Mouse (Mus musculus) induced T-regulatory cell, adult 2 months (primary cell): ENCODE measurements at regions not wholly inside any gene's neighbourhood (a gene's known extent, or its start where the extent isn't known, plus 50 kb on each side); places are given as distances from the start of the nearest gene placed in this dataset.

ENCODE experiments used
- DNase-seq: peaks from one replicate; pipeline ENCODE4 v3.0.0-alpha.2; 2012; ENCODE audit warnings: low read depth

GRCm38 (mm10) chr16:52746186-52746585 lies 292.3 kb upstream of the Alcam start:
- DNase-seq = no peak

GRCm38 (mm10) chr16:52744720-52745119 lies 290.8 kb upstream of the Alcam start:
- DNase-seq = no peak

GRCm38 (mm10) chr16:52742166-52742565 lies 288.3 kb upstream of the Alcam start:
- no peak for DNase-seq

GRCm38 (mm10) chr16:52726120-52726844 lies 272.4 kb upstream of the Alcam start:
- no peak for DNase-seq

DNA sequence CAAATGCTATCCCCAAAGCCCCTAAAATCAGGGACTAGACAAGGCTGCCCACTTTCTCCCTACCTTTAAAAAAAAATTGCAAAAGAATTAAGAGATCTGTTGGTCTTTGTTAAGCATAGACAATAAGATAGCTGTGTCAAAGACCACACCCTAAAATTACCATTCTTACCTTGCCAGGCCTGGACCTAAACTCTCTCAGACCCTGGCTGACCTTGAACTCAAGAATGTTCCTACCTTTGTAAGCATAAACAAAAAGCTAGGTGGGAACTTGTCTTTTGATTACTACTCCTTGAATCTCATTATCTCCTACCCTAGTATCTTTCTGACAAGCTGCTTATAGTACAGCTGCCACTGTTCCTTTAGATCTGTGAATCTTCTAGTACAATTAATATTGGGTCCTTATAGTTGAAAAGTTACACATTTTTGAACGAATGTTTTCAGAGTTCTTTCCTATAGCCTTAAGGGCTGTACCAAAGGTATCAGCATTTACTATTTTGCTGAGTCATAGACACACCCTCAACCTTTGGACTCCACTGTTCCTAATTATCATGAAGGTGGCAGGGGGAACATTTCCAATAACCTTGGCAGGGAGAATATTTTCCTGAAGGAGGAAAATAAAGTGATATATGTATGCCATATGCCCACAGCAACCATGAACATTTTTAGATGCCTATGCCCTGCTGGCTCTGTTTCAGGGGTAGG lies 264.5 kb upstream of the Alcam start:
- DNase-seq = no peak

DNA sequence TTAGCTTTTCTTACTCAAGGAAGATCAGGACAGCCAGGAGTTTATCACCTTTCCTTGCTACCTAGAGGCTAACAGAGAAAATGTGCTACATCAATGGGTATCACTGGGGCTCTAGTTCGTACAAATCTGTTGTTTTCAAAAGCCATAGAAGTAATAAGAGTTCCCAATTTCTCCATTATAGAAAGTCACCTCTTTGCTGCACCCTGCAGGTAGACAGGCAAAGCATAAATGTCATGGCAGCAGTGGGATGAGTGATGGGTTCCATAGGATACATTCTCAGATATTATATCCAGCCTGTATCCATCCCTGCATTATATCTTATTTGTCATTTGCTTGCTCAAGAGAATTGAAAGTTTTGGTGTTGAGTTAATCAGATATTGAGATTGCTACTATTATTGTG lies 236.4 kb upstream of the Alcam start:
- no peak for DNase-seq

DNA sequence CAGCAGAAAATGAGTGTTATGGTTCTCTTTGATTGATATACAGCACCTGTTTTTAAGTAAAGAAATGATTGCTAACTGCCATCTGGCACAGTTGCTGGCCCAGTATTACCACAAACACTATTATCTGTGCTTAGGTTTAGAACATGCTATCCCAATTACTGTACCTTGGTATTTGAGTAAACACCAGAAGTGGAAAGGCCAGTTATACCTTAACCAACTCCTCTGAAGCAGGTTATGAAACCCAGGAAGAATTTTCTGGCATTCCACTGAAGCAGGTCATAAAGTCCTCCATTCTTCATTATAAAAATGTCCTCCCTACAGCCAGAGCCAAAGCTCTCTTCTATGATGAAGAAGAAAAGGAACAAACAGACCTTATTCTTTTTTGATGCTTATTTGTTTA lies 201.0 kb upstream of the Alcam start:
- no peak for DNase-seq
